Mouse (Mus musculus) heart, postnatal 0 days (tissue): Measurements from ENCODE around the gene Khdc1a.
"Not testable (repeated sequence)": the region's sequence is repeated elsewhere in the genome, so short reads cannot be mapped to it uniquely, and the experiment has no call there.

Experiments used
- CTCF ChIP-seq: IDR thresholded peaks from 2 replicates; pipeline ENCODE4 v1.5.1; 2016; ENCODE audit warnings: antibody characterized with exemption, control low read depth, low read depth
- EP300 ChIP-seq: IDR thresholded peaks from 2 replicates; pipeline ENCODE4 v1.6.1; 2016; ENCODE audit warnings: antibody characterized with exemption, low read depth

GRCm38 (mm10) chr1:21368031-21368430 is 18.6 kb downstream of the Khdc1a start, which contains the start of gene Khdc1c:
- not testable (repeated sequence) for TF ChIP-seq CTCF, EP300
